Mouse (Mus musculus) kidney, postnatal 10 days (tissue): ENCODE results near the gene Olfr71.

Experiments used
- DNase-seq: peaks from one replicate; pipeline ENCODE4 v3.0.0; 2021; ENCODE audit warnings: mixed read lengths

Gene Olfr71

DNA sequence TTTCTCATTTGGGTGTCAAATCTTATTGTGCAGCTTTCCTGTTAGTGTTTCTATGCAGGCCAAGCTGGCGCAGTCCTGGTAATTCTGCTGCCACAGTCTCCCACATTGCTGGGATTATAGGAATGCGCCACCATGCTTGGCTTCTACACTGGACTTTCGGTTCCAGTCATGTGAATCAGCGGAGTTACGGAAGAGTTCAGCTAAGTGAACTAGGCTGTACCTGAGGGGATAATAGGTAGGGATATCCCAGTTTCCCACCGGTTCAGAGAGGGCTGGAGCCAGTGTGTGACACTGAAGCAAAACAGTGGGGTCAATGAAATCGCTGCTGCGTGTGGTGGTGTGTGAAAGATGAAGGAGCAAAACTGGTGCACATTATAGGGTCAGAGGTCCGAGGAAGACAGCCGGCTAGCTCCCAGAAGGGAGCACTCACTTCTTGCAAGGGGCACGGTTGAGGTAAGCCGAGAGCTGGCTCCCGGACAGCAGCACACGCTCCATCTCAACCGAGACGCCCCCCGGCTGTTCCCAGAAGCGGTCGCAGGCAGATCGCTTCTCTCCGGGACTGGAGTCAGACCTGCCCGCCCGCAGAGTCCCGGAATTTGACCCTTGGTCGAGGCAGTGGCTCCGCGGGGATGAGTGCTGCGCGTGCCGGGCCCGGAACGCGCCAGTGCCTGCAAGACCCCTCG, 54.3 kb downstream of the Olfr71 start:
- peak; percentile 43 for DNase-seq
